Mouse (Mus musculus) liver, adult 2 months (tissue): ENCODE results near the gene Kif6.

ENCODE experiments used
- CTCF ChIP-seq: fragments of 200-500 bp; IDR thresholded peaks from 2 replicates; pipeline ENCODE4 v1.5.1; 2011; ENCODE audit warnings: low read depth, low read length, control low read depth
- POLR2A ChIP-seq: fragments of 200-500 bp; IDR thresholded peaks from 2 replicates; pipeline ENCODE4 v1.6.1; 2011; ENCODE audit warnings: low read length, control low read depth; ENCODE audit not compliant: insufficient read depth; ENCODE audit errors: extremely low read depth

DNA sequence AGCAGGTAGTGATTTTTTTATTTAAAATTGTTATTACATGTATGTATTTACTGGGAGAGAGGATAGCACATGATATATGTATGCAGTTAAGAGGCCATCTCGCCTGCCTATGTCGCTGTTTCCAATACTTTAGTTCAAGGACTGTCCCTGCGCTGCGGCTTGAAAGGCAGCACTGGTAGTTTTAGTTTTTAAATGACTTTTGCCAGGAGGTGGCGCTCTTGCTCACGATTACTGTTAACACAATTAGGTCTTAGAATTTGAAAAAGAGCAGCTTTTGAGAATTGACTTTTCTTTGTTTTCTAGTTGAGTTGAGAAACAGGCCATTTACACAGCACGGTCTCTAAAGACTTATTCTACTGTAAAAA lies 336.5 kb downstream of the Kif6 start:
- TF ChIP-seq CTCF (peak; percentile 39), POLR2A (no peak)
